Mouse (Mus musculus) spleen, adult 2 months (tissue): ENCODE measurements around the gene Spx. TPM values are rescaled to one million over a fixed set of nuclear protein-coding genes. Genes with fewer than 3 reads are reported as not detected.
A peak's percentile ranks its signal among the peaks of the same experiment; 100 is the strongest.

Source experiments
- DNase-seq, 2 experiments: peaks; one replicate each; pipeline versions ENCODE4 v3.0.0 to v3.0.0-alpha.2; 2012 to 2021; ENCODE audit warnings: low spot score in 2 of 2, low read depth in 1 of 2
- H3K27ac ChIP-seq: fragments of 200-500 bp; 2 replicates; pipeline ENCODE4 v1.5.1; 2012; ENCODE audit warnings: low read length, inconsistent platforms; ENCODE audit not compliant: insufficient read depth
- H3K27me3 ChIP-seq: fragments of 200-500 bp; 2 replicates; pipeline ENCODE4 v1.6.1; 2012; ENCODE audit warnings: mild to moderate bottlenecking, moderate library complexity, low read length, inconsistent platforms; ENCODE audit not compliant: control insufficient read depth, insufficient read depth
- H3K36me3 ChIP-seq: fragments of 200-500 bp; 2 replicates; pipeline ENCODE4 v1.6.1; 2012; ENCODE audit warnings: mild to moderate bottlenecking, low read length, inconsistent platforms; ENCODE audit not compliant: control insufficient read depth, insufficient read depth
- H3K4me1 ChIP-seq: fragments of 200-500 bp; 2 replicates; pipeline ENCODE4 v1.6.1; 2011; ENCODE audit warnings: inconsistent platforms; ENCODE audit not compliant: control insufficient read depth, insufficient read depth, insufficient read length
- H3K4me3 ChIP-seq: fragments of 200-500 bp; 2 replicates; pipeline ENCODE4 v1.5.1; 2011; ENCODE audit warnings: mild to moderate bottlenecking, inconsistent platforms; ENCODE audit not compliant: insufficient read depth, insufficient read length; ENCODE audit errors: extremely low read depth
- CTCF ChIP-seq: fragments of 200-500 bp; IDR thresholded peaks from 2 replicates; pipeline ENCODE4 v1.5.1; 2011; ENCODE audit warnings: mild to moderate bottlenecking, inconsistent platforms; ENCODE audit not compliant: insufficient read depth, insufficient read length, insufficient replicate concordance; ENCODE audit errors: extremely low read depth
- POLR2A ChIP-seq: fragments of 200-500 bp; IDR thresholded peaks from 2 replicates; pipeline ENCODE4 v1.6.1; 2011; ENCODE audit warnings: low read depth, low read length, inconsistent platforms
- WGBS: fragments of 180-500 bp; shearing (Covaris S2); methylation state at CpG from one replicate; pipeline ENCODE4 v1.1.7; 2018; 5-methylcytosine and 5-hydroxymethylcytosine counted together
- polyA plus RNA-seq: library from polyadenylated mRNA; depleted of rRNA; stranded (reverse); fragments of >200 nt; gene quantifications from 2 replicates; pipeline ENCODE4 v1.2.3, GENCODE M21; 2012

Gene Spx
- polyA plus RNA-seq, 1 experiment, result 0.30 TPM

DNA sequence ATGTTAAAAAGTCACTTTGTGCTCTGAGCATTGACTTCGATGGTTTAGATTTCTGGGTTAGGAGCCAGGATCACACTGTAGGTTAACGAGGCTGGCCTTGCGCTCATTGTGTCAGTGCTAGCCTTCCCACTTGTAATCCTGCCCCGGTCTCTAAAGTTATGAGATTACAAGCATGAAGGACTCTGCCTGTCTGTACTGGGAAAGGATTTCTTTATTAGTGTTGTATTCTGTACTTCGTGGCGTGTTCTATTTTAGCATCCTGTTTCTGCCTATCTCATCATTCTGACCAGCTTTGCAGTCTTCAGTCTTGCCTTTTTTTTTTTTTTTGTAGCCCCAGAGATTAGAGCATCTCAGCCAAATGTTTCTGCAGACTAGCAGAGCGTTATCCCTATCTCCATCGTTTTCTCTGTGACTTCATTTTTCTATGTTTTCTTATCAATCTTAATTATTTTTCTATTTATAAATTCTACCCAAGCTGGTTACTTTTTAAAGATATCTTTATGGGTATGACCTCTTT, 25.4 kb upstream of the Spx start:
- no peaks in the 10 kb centered on the region; the same call in 1 of the 2 replicates for H3K36me3 ChIP-seq
- H3K4me3 ChIP-seq, result peak overlapping the region; percentile 89
- peaks cover 9% of the 10 kb centered on the region for H3K4me1 ChIP-seq
- no peak for DNase-seq
- H3K27ac ChIP-seq, result no peak overlapping the region
- H3K27me3 ChIP-seq, result no peaks in the 10 kb centered on the region
- WGBS, result 14% methylated on average over 8 of the region's 8 CpGs
- no peak for TF ChIP-seq CTCF
- no peak for TF ChIP-seq POLR2A

- Histone ChIP-seq H3K27ac (no peak overlapping the region), H3K4me1 (peaks cover 9% of the 10 kb centered on the region), H3K4me3 (no peak overlapping the region), H3K27me3 (no peaks in the 10 kb centered on the region), H3K36me3 (peaks cover 8% of the 10 kb centered on the region; the same call in 1 of the 2 replicates)
- no peak for DNase-seq
- TF ChIP-seq POLR2A, result no peak
- no peak for TF ChIP-seq CTCF
- 43% methylated on average over 2 of the region's 2 CpGs for WGBS
Measured at GRCm38 (mm10) chr6:142389101-142389500, 24.1 kb upstream of the Spx start.

GRCm38 (mm10) chr6:142392312-142392711, 20.9 kb upstream of the Spx start:
- no peak for DNase-seq
- no peaks in the 10 kb centered on the region for H3K27me3 ChIP-seq
- H3K4me3 ChIP-seq, result no peak overlapping the region
- peaks cover 17% of the 10 kb centered on the region for H3K36me3 ChIP-seq
- no peak for TF ChIP-seq POLR2A
- no peak for TF ChIP-seq CTCF
- H3K27ac ChIP-seq, result no peak overlapping the region
- H3K4me1 ChIP-seq, result peaks cover 9% of the 10 kb centered on the region
- 90% methylated on average over 5 of the region's 5 CpGs for WGBS

GRCm38 (mm10) chr6:142394669-142395068, 18.6 kb upstream of the Spx start:
- Histone ChIP-seq H3K27ac (no peak overlapping the region), H3K27me3 (no peaks in the 10 kb centered on the region), H3K36me3 (peaks cover 17% of the 10 kb centered on the region), H3K4me1 (peaks cover 4% of the 10 kb centered on the region; the same call in 1 of the 2 replicates), H3K4me3 (no peak overlapping the region)
- TF ChIP-seq POLR2A (no peak), CTCF (no peak)
- WGBS, result 86% methylated on average over 5 of the region's 5 CpGs
- no peak for DNase-seq

DNA sequence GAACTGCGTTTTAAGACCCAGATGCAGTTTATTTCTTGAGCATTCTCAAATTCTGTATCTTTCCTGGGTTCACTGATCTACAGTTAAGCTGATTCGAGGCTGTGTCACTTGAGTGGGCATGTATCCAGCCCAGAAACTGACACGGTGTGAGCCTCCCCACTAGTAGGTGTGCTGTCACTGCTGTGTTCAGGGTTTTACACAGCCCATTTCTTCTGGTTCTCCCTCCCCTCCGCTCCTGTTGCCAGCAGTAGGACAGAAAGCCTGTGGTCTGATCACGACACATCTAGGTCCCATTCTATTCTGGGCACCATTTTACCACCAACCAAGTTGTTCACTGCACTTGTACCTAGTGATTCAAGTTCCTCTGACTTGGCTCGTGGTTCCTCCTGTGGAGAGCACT, 17.5 kb upstream of the Spx start:
- no peak for DNase-seq
- Histone ChIP-seq H3K27me3 (no peaks in the 10 kb centered on the region), H3K4me1 (peaks cover 2% of the 10 kb centered on the region; the same call in 1 of the 2 replicates), H3K27ac (no peak overlapping the region), H3K4me3 (no peak overlapping the region), H3K36me3 (peaks cover 17% of the 10 kb centered on the region)
- TF ChIP-seq CTCF, result no peak
- no peak for TF ChIP-seq POLR2A
- WGBS, result 83% methylated on average over 6 of the region's 6 CpGs

DNA sequence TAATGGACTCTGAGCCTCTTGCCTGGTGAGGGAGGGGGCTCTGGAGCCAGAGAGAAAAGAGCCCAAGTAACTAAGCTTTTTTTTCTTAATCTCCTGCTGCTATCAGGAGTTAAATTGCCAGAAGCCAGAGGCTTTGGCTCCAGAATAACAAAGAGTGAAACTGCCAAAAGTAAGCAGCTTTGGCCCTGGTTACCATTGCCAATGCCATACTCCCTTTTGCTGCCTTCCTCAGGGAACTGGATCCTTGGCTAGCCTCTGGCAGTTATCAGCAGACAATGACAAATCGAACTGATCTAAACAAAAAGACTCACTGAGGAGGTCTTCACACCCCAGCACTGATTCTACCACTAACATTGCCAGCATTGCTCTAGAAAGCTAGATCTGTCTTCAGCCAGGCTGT, 2.1 kb upstream of the Spx start:
- H3K36me3 ChIP-seq, result no peaks in the 10 kb centered on the region
- DNase-seq, result no peak
- H3K4me3 ChIP-seq, result no peak overlapping the region
- H3K4me1 ChIP-seq, result no peaks in the 10 kb centered on the region
- H3K27me3 ChIP-seq, result peaks cover 9% of the 10 kb centered on the region
- no peak for TF ChIP-seq CTCF
- no peak for TF ChIP-seq POLR2A
- H3K27ac ChIP-seq, result no peak overlapping the region
- WGBS, result 50% methylated on average over 1 of the region's 1 CpGs

DNA sequence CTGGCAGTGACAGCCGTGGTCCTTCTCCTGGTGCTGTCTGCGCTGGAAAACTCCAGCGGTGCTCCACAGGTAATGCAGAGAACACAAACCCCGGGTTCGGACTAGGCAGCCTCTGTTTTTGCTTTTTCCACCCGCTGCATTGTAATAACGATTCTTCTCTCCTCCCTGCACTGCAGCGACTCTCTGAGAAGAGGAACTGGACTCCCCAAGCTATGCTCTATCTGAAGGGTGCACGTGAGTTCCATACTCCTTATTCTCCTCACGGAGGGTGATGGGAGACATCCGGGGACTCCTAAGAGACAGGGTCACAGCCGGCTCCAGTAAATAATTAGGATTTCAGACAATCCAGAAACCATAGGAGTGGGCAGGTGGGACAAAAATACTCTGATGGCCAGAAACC, 604 bp downstream of the Spx start:
- no peaks in the 10 kb centered on the region for H3K4me1 ChIP-seq
- DNase-seq, result no peak
- TF ChIP-seq CTCF, result no peak
- no peak for TF ChIP-seq POLR2A
- no peak overlapping the region for H3K27ac ChIP-seq
- H3K27me3 ChIP-seq, result peaks cover 9% of the 10 kb centered on the region
- H3K4me3 ChIP-seq, result no peak overlapping the region
- WGBS, result 6% methylated on average over 12 of the region's 12 CpGs
- H3K36me3 ChIP-seq, result no peaks in the 10 kb centered on the region
